Mouse (Mus musculus) granulocyte monocyte progenitor cell, adult 5-6 weeks (primary cell): ENCODE data around the gene Tanc1. TPM values are rescaled to one million over a fixed set of nuclear protein-coding genes. Genes with fewer than 3 reads are reported as not detected.

Source experiments
- ATAC-seq: replicated peaks from 2 replicates; pipeline ENCODE4 v1.8.0; 2016; ENCODE audit warnings: mild to moderate bottlenecking, moderate TSS enrichment, inconsistent platforms; ENCODE audit not compliant: poor library complexity, severe bottlenecking
- total RNA-seq, 2 experiments: library from RNA; stranded (forward) in 1 of 2; stranded (reverse) in 1 of 2; fragments of 200-712, 200-1000 nt in 1 of 2; fragments of >200 nt in 1 of 2; fragmentation: Nextera tagmentation in 1 of 2; gene quantifications; 2 replicates each; pipeline ENCODE4 v1.2.3; 2014 to 2017

The Tanc1 gene
- total RNA-seq, 2 experiments from 2014 or later = 3.6 to 15.6 TPM

DNA sequence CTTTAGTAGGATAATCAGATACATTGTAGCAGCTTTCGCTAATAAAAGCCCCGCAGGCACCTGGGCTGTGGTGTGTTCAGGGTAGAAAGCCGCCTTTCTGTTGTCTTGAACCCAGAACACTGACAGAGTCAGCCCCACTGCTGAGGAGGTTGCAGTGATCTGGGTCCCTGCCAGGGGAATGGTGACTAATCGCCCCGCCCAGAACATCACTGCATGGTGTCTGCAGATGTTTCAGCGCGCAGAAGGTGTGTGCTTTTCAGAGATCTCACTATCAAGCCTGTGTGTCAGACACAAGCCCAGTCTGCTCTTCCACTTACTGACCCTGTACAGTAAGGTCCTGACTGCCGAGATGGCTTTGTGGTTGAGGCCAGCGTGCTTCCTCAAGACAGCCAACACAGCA, 134.2 kb downstream of the Tanc1 start:
- no peak for ATAC-seq

DNA sequence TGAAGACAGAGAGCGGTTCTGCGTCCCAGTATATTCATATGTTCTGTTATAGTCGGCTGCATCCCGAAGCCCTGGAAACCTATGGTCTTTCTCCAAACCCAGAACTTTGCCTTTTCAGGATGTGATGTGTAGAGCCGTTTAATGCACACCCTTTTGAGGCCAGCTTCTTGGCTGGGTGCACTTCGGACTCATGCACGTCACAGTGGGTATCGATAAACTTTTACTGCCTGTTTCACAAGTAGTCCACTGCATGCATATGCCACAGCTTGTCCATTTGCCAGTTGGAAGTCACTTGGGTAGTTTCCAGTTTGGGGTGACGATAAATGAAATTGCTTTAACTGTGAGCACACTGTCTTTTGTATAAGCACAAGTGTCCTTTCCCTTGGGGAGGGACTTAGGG, 135.9 kb downstream of the Tanc1 start:
- ATAC-seq = no peak

DNA sequence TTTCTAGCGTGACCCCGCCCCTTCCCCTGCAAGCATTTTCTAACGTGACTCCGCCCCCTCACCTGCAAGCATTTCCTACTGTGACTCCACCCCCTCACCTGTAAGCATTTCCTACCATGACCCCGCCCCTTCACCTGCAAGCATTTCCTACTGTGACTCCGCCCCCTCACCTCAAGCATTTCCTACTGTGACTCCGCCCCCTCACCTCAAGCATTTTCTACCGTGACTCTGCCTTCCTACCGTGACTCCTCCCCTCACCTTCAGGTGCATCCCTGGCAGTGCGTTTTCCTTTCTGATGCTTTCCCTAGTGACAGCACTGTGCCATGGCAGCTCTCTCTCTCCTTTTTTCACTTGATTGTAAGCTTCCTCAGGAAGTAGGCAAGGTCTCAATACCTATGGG, 137.5 kb downstream of the Tanc1 start:
- peak; percentile 14 for ATAC-seq

DNA sequence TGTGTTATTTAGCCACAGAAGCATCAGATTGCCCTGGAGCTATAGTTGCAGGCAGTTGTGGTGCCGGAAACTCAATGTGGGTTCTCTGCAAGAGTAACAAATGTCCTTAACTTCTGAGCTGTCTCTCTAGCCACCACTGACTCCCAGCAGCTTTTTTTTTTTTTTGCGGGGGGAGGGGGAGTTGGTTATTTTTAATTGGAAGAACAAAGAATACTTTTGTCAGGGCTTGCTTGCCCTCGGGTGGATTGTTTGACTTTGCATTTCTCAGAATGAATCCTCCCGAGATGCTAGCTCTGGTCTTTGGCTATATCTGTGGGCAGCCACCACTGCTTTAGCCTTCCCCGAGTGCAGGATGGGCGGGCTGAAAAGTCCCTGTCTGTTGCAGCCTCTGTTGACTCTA, 139.3 kb downstream of the Tanc1 start:
- ATAC-seq = no peak

DNA sequence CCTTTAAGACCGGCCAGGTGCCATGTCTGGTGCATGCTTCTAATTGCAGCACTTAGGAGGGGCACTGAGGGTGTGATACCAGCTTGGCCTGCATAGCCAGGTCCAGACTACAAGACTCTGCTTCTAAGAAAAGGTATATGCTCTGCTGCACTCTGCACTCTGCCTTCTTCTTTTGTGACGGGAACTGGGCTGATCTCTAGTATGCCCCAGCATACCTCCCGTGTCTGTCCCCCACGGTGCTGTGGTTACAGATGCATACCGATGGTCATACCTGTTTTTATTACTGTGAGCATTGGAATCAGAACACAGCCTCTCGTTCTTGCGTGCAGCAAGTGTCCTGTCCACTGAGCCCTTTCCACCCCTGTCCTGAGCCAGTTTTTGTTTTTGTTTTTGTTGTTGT, 140.3 kb downstream of the Tanc1 start:
- no peak for ATAC-seq

DNA sequence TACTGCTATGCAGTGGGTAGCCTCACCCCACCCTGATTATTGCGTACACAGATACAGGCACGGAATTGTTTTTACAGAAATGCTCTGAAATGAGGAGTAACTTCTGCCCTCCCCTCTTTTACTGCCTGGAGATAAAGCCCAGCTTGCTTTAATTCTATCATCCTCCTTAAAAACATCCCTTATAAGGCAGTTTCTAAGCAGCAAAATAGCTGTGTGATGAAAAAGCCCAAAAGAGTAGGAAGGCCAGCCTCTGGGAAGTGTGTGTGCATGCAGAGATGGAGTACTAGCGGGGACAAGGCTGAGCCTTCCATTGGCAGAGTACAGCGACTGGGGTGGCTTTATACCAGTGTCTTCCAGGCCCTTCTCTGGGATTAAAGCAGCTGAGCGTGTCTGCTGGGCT, 140.9 kb downstream of the Tanc1 start:
- ATAC-seq = no peak

DNA sequence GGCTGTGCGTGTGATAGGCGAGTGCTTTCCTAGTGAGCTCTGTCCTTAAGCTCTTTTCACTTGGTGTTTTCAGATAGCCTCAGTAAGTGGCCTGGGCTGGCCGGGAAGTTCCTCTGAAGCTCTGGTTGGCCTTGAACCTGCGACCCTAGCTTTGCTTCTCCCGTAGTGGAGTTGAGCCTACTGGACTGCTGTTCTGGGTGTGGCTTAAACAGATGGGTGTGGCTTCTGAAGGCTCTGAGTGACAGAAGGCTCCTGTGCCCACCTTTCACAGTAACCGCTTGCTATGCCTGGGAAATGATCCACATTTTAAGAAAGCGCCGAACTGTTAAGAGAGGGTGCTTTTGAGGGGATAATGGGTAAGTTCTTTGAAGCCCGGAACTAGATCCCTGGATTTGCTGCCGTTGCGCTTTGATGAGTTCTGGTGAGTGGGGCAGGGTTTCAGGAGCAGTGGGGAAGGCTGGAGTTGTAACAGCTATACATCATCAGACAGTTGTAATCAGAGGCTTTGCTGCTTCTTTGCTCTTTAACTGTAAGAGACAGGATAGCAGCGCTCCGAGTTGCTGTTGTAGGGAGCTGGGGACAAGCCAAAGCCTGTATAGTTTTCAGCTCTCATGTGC, 144.4 kb downstream of the Tanc1 start:
- ATAC-seq = no peak

DNA sequence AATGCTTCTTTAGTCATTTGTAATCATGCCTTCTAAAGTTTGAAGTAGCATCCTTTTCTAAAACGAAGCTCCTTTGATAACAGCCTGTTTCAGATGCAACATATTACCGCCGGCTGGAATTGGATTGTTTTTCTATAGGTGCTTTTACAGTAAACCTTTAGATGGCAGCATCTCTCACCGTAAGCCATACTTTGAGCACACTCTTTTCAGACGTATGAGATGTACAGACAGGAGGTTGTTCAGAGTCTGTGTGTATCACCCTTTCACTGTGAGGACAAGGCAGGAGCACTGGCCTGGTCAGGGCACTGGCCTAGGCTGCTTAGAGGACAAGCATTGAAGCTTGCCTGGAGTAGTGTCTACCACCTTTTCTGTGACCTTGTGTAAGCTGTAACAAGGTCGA, 145.2 kb downstream of the Tanc1 start:
- ATAC-seq = peak; percentile 30; the same call in 1 of the 2 replicates

DNA sequence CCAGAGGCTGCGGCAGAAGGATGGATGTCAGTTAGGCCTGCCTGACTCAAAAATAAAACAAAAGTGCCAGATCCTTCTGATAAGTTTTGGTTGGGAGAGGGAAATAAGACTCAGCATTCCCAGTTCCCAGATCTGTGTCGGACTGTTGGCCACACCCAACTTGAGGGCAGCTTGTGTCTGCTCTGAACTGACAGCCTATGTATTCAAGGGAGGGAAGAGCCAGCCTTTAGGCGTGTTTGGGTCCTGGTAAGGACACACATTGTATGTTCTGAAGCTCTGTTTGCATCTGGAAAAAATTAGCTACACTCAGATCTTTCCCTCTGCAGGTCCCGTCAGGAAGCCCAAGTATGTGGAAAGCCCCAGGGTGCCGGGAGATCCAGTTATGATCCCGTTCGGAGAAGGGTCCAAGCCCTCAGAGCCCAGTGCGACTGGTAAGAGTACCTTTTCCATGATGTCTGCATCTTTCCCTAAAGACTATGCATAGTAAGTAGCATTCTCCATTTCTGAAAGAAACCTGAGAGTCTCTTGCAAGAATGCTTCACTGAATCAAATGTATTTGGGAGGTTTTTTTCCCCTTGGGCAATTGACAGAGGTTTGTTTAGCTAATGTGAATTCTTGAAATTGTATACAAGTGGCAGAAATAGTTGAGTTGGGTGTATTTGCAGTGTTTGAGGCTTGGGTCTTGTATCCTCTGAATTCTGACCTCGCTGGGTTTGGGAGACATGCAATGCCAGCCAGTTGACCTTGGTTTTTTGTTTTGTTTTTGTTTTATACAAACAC, 146.5 kb downstream of the Tanc1 start:
- no peak for ATAC-seq

DNA sequence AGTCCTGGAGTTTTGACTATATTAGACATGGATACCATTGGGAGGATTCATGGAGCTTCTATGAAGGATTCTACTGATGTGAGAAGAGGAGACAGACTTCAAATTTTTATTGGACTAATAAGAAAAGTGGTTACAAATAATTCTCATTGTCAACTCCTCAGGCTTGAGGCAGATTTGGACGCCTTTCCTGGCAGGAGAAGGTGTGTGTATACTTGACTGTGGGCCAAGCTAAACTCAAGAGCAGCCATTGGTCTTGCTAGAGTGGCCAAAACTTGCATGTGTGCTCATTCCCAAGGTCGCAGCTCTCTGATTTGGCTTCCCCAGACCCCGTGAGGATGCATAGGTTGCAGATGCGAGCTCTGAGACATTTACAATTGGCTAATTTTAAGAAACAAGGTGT, 148.9 kb downstream of the Tanc1 start:
- no peak for ATAC-seq

DNA sequence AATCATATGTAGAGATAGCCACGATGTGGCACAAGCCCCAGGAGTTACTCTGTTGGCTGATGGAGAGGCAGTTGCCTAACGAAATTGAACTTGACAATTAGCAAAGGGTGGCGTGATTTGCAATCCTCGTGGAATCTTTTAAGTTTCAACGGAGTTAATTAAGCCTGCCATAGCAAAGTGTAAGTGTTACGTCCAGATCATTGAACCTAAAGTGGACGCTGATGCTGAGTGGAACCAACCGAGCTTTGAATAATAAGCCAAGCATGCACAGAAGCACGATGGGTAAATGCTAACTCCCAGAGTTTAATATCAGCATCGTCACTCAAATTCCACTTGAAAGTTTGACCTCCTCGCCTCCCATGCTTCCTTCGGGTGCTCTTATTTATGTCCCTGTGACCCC, 149.3 kb downstream of the Tanc1 start:
- no peak for ATAC-seq

DNA sequence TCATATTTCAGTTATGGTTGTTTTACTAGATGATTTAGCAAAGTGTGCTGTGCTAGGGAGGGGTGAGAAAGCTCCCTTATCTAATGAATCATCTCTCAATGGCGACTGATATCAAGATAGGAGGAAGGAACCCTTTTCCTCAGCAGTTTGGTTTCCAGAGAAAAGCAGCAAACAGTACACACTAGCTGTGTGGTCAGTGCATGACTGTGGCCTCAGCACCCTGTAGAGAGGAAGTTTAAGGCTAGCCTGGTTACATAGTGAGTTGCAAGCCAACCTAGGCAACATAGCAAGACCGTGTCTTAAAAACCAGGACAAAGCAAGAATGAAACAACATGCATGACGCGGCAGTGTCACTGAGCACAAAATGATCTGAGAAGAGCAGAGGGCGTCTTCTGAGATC, 150.4 kb downstream of the Tanc1 start:
- peak; percentile 61 for ATAC-seq

DNA sequence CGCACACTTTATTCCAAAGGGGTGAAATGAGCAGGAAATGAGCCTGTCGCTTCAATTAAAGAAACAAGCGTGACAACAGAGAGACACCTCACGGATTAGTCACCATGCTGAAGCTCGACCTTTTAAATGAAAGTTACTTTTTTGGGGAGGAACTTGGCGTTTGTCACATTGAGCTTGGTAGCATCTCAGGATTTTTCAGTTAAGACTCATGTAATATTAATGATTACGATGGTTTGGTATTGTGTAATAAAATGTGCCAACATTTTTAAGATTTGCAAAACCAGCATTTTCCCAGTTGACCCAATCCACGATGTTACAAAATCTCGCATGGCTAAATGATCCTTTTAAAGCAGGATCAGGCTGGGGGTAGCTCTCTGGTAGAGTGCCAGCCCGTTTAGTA, 153.8 kb downstream of the Tanc1 start:
- ATAC-seq = peak; percentile 36

DNA sequence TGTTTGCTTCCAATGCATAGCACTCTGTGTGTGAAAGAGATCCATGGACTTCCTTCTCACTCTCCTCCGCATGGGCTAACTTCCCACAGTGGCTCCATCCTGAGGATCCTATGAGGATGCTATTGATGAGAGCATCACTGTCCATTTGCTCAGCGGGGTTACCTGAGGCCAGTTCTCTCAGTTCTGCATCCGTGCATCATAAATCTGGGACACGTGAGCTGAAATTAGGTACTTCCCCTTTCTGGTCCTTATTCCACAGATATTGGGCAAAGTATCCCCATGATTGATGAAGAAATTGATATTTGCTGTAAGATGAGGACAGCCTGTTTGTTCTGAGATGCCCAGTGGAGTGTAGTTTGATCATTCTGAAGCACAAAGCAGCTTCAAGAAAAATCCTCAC, 156.1 kb downstream of the Tanc1 start:
- ATAC-seq = peak; percentile 53

DNA sequence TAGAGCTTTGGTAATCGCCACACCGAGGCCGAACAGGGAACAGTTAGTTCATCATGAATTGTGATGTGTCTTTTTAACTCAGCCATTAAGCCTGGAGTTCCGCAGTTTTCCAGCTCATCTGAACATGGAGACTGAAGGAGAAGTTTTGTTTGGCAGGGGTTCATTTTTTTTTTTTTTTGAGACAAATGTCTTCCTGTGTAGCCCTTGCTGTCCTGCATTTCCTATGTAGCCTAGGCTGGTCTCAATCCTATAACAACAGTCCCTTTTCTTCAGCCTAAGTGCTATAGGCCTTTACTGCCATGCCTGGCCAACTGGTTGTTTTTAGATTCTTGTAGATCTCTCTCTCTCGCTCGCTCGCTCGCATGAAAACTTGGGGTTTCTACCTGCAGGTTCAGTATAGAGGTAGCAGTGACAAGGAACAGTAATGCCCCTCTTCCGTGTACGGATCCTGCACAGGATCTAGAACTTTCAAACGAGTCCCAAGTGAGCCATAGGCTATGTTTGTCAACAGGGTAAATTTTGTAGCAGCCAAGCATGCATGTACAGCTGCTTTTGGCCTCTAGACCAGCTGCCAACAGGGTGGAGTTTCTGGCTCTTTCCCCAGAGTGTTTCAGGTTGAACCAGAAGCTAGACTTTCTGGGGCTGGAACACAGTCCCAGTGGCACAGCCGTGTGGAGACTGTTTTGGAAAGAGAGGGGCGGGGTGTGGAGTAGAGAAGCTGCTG, 157.0 kb downstream of the Tanc1 start:
- ATAC-seq = no peak

DNA sequence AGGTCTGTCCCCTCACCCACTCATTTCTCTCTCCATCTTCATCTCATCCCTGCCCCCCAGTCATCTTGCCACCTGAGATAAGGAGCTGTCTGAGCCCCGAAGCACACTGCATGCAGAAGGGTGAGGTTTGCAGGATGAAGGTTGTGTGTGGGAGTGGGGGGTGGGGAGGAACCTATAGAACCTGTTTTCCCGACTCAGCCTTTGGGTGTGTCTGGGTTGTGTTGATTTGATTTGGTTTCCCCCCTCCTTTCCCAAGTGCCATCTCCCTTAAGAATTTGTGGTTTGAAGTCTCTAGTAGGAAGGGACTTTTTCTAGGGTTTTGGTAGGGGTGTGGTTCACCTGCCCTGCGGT, 157.5 kb downstream of the Tanc1 start:
- no peak for ATAC-seq

DNA sequence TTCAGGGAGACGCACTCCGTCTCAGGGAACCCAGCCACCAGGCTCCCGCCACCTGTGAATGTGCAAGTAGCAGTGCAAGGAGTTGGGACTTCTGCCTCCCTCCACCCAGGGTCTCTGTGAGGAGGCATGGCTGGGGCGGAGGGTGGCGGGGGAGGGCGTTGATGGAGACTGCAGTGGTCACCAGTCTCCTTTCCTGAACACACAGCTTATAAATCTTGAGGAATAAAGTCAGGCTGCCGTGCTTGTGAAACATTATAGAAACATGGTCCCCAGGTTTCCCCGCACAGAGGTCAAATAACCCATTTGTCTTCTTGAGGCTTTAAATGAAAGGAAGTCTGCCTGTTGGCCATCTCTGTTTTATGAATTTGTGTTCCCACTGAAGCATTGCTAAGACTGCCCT, 159.9 kb downstream of the Tanc1 start:
- no peak for ATAC-seq

DNA sequence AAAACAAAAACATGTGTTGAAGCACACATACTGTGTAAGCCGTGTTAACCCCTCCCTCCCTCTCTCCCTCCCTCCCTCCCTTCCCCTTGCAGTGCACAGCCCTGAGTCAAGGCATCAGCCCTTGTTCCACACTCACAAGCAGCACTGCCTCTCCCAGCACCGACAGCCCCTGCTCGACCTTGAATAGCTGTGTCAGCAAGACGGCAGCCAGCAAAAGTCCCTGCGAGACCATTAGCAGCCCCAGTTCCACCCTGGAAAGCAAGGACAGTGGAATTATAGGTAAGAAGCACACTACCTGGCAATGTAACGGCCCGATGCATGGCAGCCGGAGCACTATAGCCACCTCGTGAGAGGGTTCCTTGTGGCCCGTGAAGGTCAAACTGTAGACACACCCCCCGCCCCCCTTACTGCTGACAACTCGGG, 160.4 kb downstream of the Tanc1 start:
- ATAC-seq = no peak

DNA sequence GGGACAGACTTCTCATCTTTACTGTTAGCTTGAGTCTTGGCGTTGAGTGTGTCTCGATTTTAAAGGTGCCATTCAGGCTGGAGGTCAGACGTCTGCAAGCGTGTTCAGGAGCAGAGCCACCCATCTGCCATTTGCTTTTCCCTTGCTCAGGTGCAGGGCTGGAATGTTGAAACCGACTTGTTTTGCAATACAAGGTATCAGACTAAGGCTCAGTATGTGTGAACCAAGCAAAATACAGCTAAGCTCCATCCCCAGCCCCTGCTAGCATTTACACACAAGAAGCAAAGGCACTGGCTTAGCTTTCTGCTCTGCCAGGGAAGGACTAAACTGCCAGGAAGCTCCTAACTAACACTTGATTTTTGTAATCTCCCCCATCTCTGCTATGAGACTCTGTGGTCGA, 162.5 kb downstream of the Tanc1 start:
- no peak for ATAC-seq

DNA sequence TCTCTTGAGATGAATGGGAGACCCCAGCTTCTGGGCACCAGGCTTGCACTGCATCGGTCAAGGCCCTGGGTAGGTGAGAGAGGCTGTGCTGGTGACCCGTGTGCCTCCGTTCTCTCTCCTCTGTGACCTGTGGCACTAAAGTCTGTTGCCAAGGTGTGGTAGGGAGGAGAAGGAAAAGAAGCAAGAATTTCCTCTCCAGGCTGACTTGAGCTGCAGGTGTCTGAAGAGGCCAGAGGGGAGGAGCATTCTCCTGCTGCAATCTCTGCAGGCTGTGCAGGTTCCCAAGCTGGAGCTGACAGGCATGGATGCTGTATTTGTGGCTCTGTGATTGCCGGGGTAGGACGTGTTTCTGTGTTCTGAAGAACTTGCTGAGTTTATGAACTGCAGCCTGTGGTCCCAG, 163.3 kb downstream of the Tanc1 start:
- no peak for ATAC-seq

DNA sequence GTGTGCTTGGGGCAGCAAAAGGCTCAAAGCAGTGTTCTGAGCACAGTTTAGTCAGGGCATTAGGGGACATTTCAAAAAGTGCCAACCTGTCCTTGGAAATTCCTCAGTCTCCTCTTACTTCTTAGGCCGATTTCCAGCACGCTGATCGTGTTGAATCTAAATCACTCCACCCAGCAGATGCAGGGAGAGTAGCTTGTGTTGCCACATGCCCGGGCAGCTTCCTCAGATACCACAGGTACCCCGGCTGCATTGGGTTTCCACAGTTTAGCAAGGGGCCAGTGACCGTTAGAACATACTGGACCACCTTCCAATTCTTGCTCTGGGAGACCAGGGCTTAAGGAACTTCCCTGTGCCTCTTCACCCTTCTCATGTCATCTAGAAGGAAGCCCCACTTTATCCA, 164.0 kb downstream of the Tanc1 start:
- no peak for ATAC-seq

DNA sequence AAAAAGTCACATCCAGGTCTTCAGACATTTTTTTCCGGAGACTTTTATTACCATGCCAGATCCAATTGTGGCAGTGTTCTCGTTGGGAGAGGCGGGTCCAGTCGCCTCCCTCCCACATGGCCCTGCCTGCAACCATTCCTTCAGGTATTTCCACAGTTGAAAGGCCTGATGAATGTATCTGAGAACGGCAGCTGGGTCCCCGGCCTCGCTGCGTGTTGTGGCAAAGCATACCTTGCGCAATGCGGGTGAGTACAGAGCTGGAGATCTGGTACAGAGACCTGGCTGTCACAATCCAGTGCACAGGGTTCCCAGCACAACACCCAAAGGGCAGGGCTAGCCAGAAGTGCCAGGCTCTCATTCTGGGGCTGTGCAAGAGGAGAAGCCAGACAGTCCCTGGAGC, 167.5 kb downstream of the Tanc1 start:
- peak; percentile 98 for ATAC-seq
